Mouse (Mus musculus) frontal cortex, postnatal 25 days (tissue): Measurements from ENCODE around the gene Gm45844.
"Not testable (repeated sequence)": the region's sequence is repeated elsewhere in the genome, so short reads cannot be mapped to it uniquely, and the experiment has no call there.

ENCODE experiments used
- DNase-seq, 2 experiments: peaks; one replicate each; pipeline ENCODE4 v3.0.0; 2022; ENCODE audit warnings: low spot score in 2 of 2

Gm45844 gene

DNA sequence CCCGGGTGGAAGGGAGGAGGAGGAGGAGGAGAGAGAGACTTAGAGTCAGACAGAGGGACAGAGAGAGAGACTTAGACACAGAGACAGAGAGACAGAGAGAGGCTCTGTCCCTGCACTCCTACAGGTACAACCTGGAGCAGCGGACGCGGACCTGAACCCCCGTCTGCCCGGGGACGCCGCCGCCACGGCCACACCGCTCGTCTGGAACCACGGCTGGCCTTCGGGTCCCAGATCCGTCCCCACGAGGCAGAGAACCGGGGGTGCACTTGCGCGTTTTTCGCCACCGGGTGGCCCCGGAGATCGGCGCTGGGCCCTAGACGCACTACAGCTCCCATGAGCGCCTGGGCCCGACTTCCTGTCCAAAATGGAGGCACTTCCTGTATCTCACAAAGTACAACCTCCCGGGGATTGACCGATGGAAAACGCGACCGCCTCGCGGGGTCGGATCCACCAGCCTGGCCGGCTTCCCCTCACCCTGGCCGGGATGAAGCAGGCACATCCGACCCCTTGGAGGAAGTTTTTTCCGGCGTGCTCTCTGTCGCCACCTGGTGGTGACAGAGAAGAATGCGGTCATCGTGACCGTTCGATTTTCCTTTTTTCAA is at the start of gene Gm45844:
Gm45844 (minus strand) TSS at position 324 of the 602 bp plus-strand sequence.
- peak; percentile 83 to 84 for DNase-seq

DNA sequence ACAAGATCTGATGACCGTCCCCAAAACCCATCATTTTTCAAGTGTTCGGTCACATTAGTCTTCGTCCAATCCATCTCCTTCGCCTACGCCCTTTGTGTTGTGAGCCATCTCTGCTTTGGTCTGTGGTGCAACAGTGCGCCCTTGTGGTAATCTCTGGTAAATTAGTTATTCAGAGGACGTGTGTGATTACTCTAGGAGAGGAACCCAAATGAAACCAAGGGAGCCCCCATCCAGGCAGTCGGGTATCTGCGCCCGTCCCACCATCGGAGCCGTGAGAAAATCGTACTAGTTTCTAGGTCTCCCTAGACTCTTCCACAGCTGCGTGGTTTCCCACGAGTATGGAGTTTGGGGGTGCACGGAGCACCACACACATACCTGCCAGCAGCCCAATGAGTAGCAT is 17.5 kb upstream of the Gm45844 start:
- DNase-seq: no peak

DNA sequence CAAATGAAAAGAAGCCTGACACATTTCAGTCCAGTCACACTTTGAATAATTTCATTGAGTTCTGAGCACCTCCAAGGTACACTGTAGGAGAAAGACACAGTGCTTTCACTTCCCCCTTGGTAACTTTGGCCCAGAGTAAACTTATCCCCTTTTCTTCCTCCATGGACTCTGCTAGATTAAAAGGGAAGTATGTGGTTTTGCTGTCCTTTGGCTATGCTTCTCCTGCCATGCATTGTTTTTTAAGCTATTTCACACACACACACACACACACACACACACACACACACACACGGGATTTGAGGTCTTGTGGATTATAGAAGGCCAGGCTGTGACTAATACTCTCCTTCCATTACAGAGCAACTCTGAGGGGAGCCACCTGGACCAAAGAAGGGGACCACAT is 3.3 kb upstream of the Gm45844 start:
- DNase-seq: no peak

- not testable (repeated sequence) for DNase-seq
Observed at GRCm38 (mm10) chr7:7277556-7277955, 533 bp downstream of the Gm45844 start.

GRCm38 (mm10) chr7:7247228-7247627 is 30.9 kb downstream of the Gm45844 start, which contains the start of gene Vmn2r29:
Gene Vmn2r29 (minus strand): TSS chr7:7247328.
- not testable (repeated sequence) for DNase-seq

- DNase-seq: peak in 1 of 2 experiments; percentile 27
Observed at GRCm38 (mm10) chr7:7209313-7210151, 68.6 kb downstream of the Gm45844 start, which contains the start of gene Zfp772. Gene Zfp772 (minus strand): TSS chr7:7209998.

- peak; percentile 50 to 66 for DNase-seq
Observed at GRCm38 (mm10) chr7:7188191-7188942, 89.7 kb downstream of the Gm45844 start.

- DNase-seq: no peak
Observed at GRCm38 (mm10) chr7:7187417-7188190, 90.5 kb downstream of the Gm45844 start.

GRCm38 (mm10) chr7:7185897-7186296 is 92.2 kb downstream of the Gm45844 start:
- DNase-seq: no peak

- DNase-seq: peak; percentile 31 to 47
Observed at GRCm38 (mm10) chr7:7171227-7172147, 106.6 kb downstream of the Gm45844 start, which contains the start of gene Zfp418. Gene Zfp418 (plus strand): TSS chr7:7171330.
